Mouse (Mus musculus): ENCODE data around the gene Gm13694. TPM values are rescaled to one million over a fixed set of nuclear protein-coding genes. Genes with fewer than 3 reads are reported as not detected.

Gene Gm13694
- polyA plus RNA-seq, 1 experiment from 2014 or later, result not detected

GRCm38 (mm10) chr2:84025217-84025616 is 46.5 kb downstream of the Gm13694 start:
- Histone ChIP-seq H3K9me3 (replicated peaks) (no peaks in the 10 kb centered on the region), H3K27ac (replicated peaks) (no peak overlapping the region), H3K4me3 (replicated peaks) (no peak overlapping the region), H3K36me3 (replicated peaks) (no peaks in the 10 kb centered on the region), H3K4me2 (no peak overlapping the region), H3K27me3 (no peaks in the 10 kb centered on the region), H3K4me1 (replicated peaks) (no peaks in the 10 kb centered on the region), H3K9ac (no peak overlapping the region)
- ATAC-seq (ENCODE audit: insufficient read depth), result no peak
- WGBS (ENCODE audit: insufficient replicate concordance), result 65% methylated on average over 4 of the region's 4 CpGs

Other genes starting within 250 kb of the Gm13694 start
- 0.25 and 0.44 TPM in 2 replicates for gene Fam171b, start 166.3 kb upstream of the Gm13694 start, polyA plus RNA-seq (2015; fragmentation: Nextera tagmentation; extraction: Ambion mirVana)
- not detected in 2 replicates for gene Zswim2, start 37.7 kb upstream of the Gm13694 start, polyA plus RNA-seq (2015; fragmentation: Nextera tagmentation; extraction: Ambion mirVana)
- not detected in 2 replicates for gene Gm13698, start 23.2 kb upstream of the Gm13694 start, polyA plus RNA-seq (2015; fragmentation: Nextera tagmentation; extraction: Ambion mirVana)
- not detected in 2 replicates for gene Gm13693, start 17.4 kb upstream of the Gm13694 start, polyA plus RNA-seq (2015; fragmentation: Nextera tagmentation; extraction: Ambion mirVana)
- gene Gm13695, start 11.6 kb upstream of the Gm13694 start, polyA plus RNA-seq (2015; fragmentation: Nextera tagmentation; extraction: Ambion mirVana), result not detected in 2 replicates
- not detected in 2 replicates for gene Gm13696, start 5.8 kb upstream of the Gm13694 start, polyA plus RNA-seq (2015; fragmentation: Nextera tagmentation; extraction: Ambion mirVana)
- gene Gm13697, start 5.8 kb downstream of the Gm13694 start, polyA plus RNA-seq (2015; fragmentation: Nextera tagmentation; extraction: Ambion mirVana), result not detected in 2 replicates
- not detected in 2 replicates for gene Gm13691, start 11.6 kb downstream of the Gm13694 start, polyA plus RNA-seq (2015; fragmentation: Nextera tagmentation; extraction: Ambion mirVana)